In genomic region chr3:153421060-153421917, GRCm38 (mm10) we compare ENCODE assay signal across 16 mouse cellular contexts.
DNase-seq lines count a peak whose midpoint lies in the region; ATAC-seq and TF ChIP-seq lines count a peak whose summit lies in the region.
"Had no signal": no experiment of that assay in that cellular context is flagged by ENCODE, and none has a peak within 500 bp of the region (broad histone marks: within the 10 kb centered on the region; RNA-seq: fewer than 3 reads in every experiment).

No protein-coding gene starts in this region.

- TF ChIP-seq POLR2A in brain, embryonic 14.5 days (IDR thresholded peaks at IDR 0.05; ENCODE audit: borderline replicate concordance, extremely low read depth, insufficient read depth, insufficient read length, poor library complexity, severe bottlenecking): no peak

- peaks cover 18% of the 10 kb centered on the region for H3K4me1 ChIP-seq in forebrain, embryonic 13.5 days
- H3K4me1 ChIP-seq in forebrain, embryonic 11.5 days (replicated peaks; ENCODE audit: control insufficient read depth, insufficient read depth, low read length): no peaks in the 10 kb centered on the region
- H3K4me1 ChIP-seq in neural tube, embryonic 13.5 days (replicated peaks): peaks cover 31% of the 10 kb centered on the region
- H3K4me1 ChIP-seq: lung, embryonic 15.5 days had no signal

- ATAC-seq in forebrain, embryonic 13.5 days: 0 out of 2 replicates have a peak, but pooled peaks have one; percentile 21
- ATAC-seq in forebrain, embryonic 11.5 days (replicated peaks; ENCODE audit: low FRiP score): no peak
- ATAC-seq in neural tube, embryonic 13.5 days (ENCODE audit: low read depth): no peak
- ATAC-seq: liver, embryonic 12.5 days had no signal

- no peak for DNase-seq in forebrain, embryonic 11.5 days (ENCODE audit: low spot score)
- DNase-seq in layer of hippocampus, adult 2 months (ENCODE audit: low spot score in 2 of 2): no peak
- no peak for DNase-seq in layer of hippocampus, adult 9-10 months (ENCODE audit: low spot score)
- DNase-seq in brain, embryonic 14.5 days (ENCODE audit: low read depth): peak; percentile 77
- DNase-seq in heart, adult 8-10 months (ENCODE audit: low spot score): no peak
- no peak for DNase-seq in cerebellum, postnatal 10 days
- DNase-seq: cerebellum, adult 9-11 months; heart, adult 18-20 months; right cerebral cortex, adult 18-20 months; thymus, adult 18-20 months had no signal

- no peak overlapping the region for H3K4me2 ChIP-seq in forebrain, embryonic 13.5 days
- H3K4me2 ChIP-seq in forebrain, embryonic 11.5 days (ENCODE audit: low read depth, low read length, severe bottlenecking): no peak overlapping the region
- peak overlapping the region; percentile 4; the same call in 1 of the 2 replicates for H3K4me2 ChIP-seq in neural tube, embryonic 13.5 days
- H3K4me2 ChIP-seq: forebrain, embryonic 12.5 days; liver, embryonic 12.5 days; lung, embryonic 15.5 days had no signal

- TF ChIP-seq CTCF in layer of hippocampus, adult 2 months (conservative IDR thresholded peaks at IDR 0.05): no peak
- no peak for TF ChIP-seq CTCF in brain, embryonic 14.5 days (IDR thresholded peaks at IDR 0.05; ENCODE audit: borderline replicate concordance, extremely low read depth, insufficient read depth, insufficient read length)

- H3K27me3 ChIP-seq in forebrain, embryonic 13.5 days: no peaks in the 10 kb centered on the region
- H3K27me3 ChIP-seq in forebrain, embryonic 11.5 days (ENCODE audit: control insufficient read depth, insufficient read depth, low read length): no peaks in the 10 kb centered on the region
- H3K27me3 ChIP-seq in neural tube, embryonic 13.5 days: no peaks in the 10 kb centered on the region; the same call in 1 of the 2 replicates
- H3K27me3 ChIP-seq: liver, embryonic 12.5 days; lung, embryonic 15.5 days had no signal

- H3K27ac ChIP-seq in forebrain, embryonic 13.5 days: no peak overlapping the region; the same call in 1 of the 2 replicates
- H3K27ac ChIP-seq in forebrain, embryonic 11.5 days (ENCODE audit: low read depth, low read length): no peak overlapping the region
- peak overlapping the region; percentile 62 for H3K27ac ChIP-seq in layer of hippocampus, adult 2 months
- H3K27ac ChIP-seq in neural tube, embryonic 13.5 days (replicated peaks): peak overlapping the region; percentile 50
- H3K27ac ChIP-seq: forebrain, embryonic 12.5 days; limb, embryonic 10.5 days; liver, embryonic 12.5 days; lung, embryonic 15.5 days had no signal

- no peaks in the 10 kb centered on the region for H3K36me3 ChIP-seq in forebrain, embryonic 13.5 days (ENCODE audit: poor library complexity, severe bottlenecking)
- H3K36me3 ChIP-seq in forebrain, embryonic 11.5 days (ENCODE audit: control insufficient read depth, insufficient read depth, low read length): no peaks in the 10 kb centered on the region
- no peaks in the 10 kb centered on the region for H3K36me3 ChIP-seq in neural tube, embryonic 13.5 days
- H3K36me3 ChIP-seq: forebrain, embryonic 12.5 days; limb, embryonic 10.5 days; liver, embryonic 12.5 days; lung, embryonic 15.5 days had no signal

- H3K9me3 ChIP-seq in forebrain, embryonic 13.5 days (replicated peaks): no peaks in the 10 kb centered on the region
- H3K9me3 ChIP-seq in forebrain, embryonic 11.5 days (ENCODE audit: control insufficient read depth, low read length): no peaks in the 10 kb centered on the region
- no peaks in the 10 kb centered on the region for H3K9me3 ChIP-seq in neural tube, embryonic 13.5 days
- H3K9me3 ChIP-seq: forebrain, embryonic 12.5 days; limb, embryonic 10.5 days; liver, embryonic 12.5 days; lung, embryonic 15.5 days had no signal

- no peak overlapping the region for H3K4me3 ChIP-seq in forebrain, embryonic 13.5 days
- no peak overlapping the region for H3K4me3 ChIP-seq in forebrain, embryonic 11.5 days (ENCODE audit: low read depth, low read length)
- H3K4me3 ChIP-seq in layer of hippocampus, adult 2 months: no peak overlapping the region
- no peak overlapping the region for H3K4me3 ChIP-seq in neural tube, embryonic 13.5 days
- H3K4me3 ChIP-seq: forebrain, embryonic 12.5 days; limb, embryonic 10.5 days; liver, embryonic 12.5 days; lung, embryonic 15.5 days had no signal

- no peak overlapping the region for H3K9ac ChIP-seq in forebrain, embryonic 13.5 days
- H3K9ac ChIP-seq in forebrain, embryonic 11.5 days (ENCODE audit: low read length): no peak overlapping the region
- no peak overlapping the region for H3K9ac ChIP-seq in neural tube, embryonic 13.5 days
- H3K9ac ChIP-seq: forebrain, embryonic 12.5 days; liver, embryonic 12.5 days; lung, embryonic 15.5 days had no signal

- WGBS in forebrain, embryonic 13.5 days: 53% methylated on average over 14 of the region's 14 CpGs
- WGBS in forebrain, embryonic 11.5 days: 72% methylated on average over 14 of the region's 14 CpGs
- 36% methylated on average over 14 of the region's 14 CpGs for WGBS in neural tube, embryonic 13.5 days

Comparison
In these comparisons a context has a peak if more than half of its experiments do, and no peak if none do; other contexts are left out.
1. H3K27ac ChIP-seq: peak in layer of hippocampus, adult 2 months (single experiment) and neural tube, embryonic 13.5 days (single experiment); none in forebrain, embryonic 13.5 days (single experiment) and forebrain, embryonic 11.5 days (single experiment).